Comparison of ENCODE assay signal across 30 mouse cellular contexts in the genomic region with DNA sequence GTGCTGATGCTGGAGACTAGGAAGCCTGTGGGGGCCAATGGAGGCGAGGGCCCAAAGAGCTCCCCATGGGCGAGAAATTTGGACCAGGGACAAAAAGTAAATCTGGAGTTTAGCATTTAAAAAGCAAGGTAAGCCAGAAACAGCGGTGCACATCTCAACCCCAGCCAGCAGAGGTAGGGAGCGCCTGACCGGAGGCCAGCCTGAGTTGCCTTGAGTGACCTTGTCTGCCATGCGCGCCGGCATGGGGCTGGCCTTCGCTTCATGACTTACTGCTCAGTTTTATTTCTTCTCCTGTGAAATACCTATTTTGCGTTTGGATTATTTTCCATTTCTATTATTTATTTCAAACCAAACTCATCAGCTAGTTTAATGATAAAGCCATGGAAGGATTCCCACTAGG.
DNase-seq lines count a peak whose midpoint lies in the region; ATAC-seq and TF ChIP-seq lines count a peak whose summit lies in the region.
"Had no signal": no experiment of that assay in that cellular context is flagged by ENCODE, and none has a peak within 500 bp of the region (broad histone marks: within the 10 kb centered on the region; RNA-seq: fewer than 3 reads in every experiment).

No protein-coding gene starts in this region.

- intact Hi-C loops in heart, postnatal 10 days (cut with DNase I), result no loop called here
- intact Hi-C loops in left cerebral cortex, adult 2 months (cut with DNase I), result no loop called here

- TF ChIP-seq CTCF in left cerebral cortex, adult 2 months (IDR thresholded peaks at IDR 0.05), result no peak

- no peak for ATAC-seq in neural tube, embryonic 13.5 days (ENCODE audit: low read depth)
- ATAC-seq: forebrain, embryonic 13.5 days; intestine, postnatal 0 days; lung, postnatal 0 days; midbrain, embryonic 13.5 days; Patski had no signal

- no peak overlapping the region for H3K9ac ChIP-seq in neural tube, embryonic 13.5 days
- H3K9ac ChIP-seq: embryonic facial prominence, embryonic 15.5 days; forebrain, embryonic 13.5 days; heart, embryonic 13.5 days; limb, embryonic 15.5 days; liver, embryonic 13.5 days; midbrain, embryonic 13.5 days had no signal

- H3K4me2 ChIP-seq in neural tube, embryonic 13.5 days, result no peak overlapping the region
- H3K4me2 ChIP-seq: embryonic facial prominence, embryonic 15.5 days; forebrain, embryonic 13.5 days; heart, embryonic 13.5 days; limb, embryonic 15.5 days; liver, embryonic 13.5 days; midbrain, embryonic 13.5 days had no signal

- 46% methylated on average over 10 of the region's 10 CpGs for WGBS in heart, embryonic 10.5 days
- WGBS in neural tube, embryonic 13.5 days, result 31% methylated on average over 10 of the region's 10 CpGs

- peaks cover 2% of the 10 kb centered on the region; the same call in 1 of the 2 replicates for H3K4me1 ChIP-seq in heart, embryonic 10.5 days
- H3K4me1 ChIP-seq in neural tube, embryonic 13.5 days (replicated peaks), result peaks cover 6% of the 10 kb centered on the region; the same call in 1 of the 2 replicates
- H3K4me1 ChIP-seq: embryonic facial prominence, embryonic 15.5 days; forebrain, embryonic 13.5 days; heart, embryonic 13.5 days; hindbrain, embryonic 10.5 days; liver, embryonic 13.5 days; megakaryocyte, embryonic 14.5 days had no signal

- peak; percentile 33 to 68 for DNase-seq in adrenal gland, adult (ENCODE audit: inconsistent age in 2 of 2, low spot score in 1 of 2)
- DNase-seq in adrenal gland, adult 8-10 months, result no peak
- DNase-seq in heart, embryonic 10.5 days (ENCODE audit: low spot score), result peak; percentile 60
- no peak for DNase-seq in heart, postnatal 10 days
- DNase-seq in neural tube, embryonic 10.5 days (ENCODE audit: extremely low spot score, low spot score), result no peak
- no peak for DNase-seq in left cerebral cortex, adult 2 months (ENCODE audit: extremely low spot score in 1 of 2, low spot score in 2 of 2)
- DNase-seq: cerebellum, adult 8-10 months; gastrocnemius, postnatal 14 days; heart, adult 2 months; heart, postnatal 14 days; kidney, postnatal 4 days; liver, embryonic 13.5 days; lung, adult 18-20 months; lung, postnatal 4 days; right cerebral cortex, adult 18-20 months; spleen, adult 18-20 months; thymus, postnatal 14 days had no signal

- no peaks in the 10 kb centered on the region for H3K9me3 ChIP-seq in heart, embryonic 10.5 days
- no peaks in the 10 kb centered on the region for H3K9me3 ChIP-seq in neural tube, embryonic 13.5 days
- H3K9me3 ChIP-seq: embryonic facial prominence, embryonic 10.5 days; embryonic facial prominence, embryonic 15.5 days; forebrain, embryonic 13.5 days; hindbrain, embryonic 10.5 days; limb, embryonic 10.5 days; limb, embryonic 15.5 days; liver, embryonic 13.5 days had no signal

- no peak overlapping the region for H3K4me3 ChIP-seq in heart, embryonic 10.5 days
- no peak overlapping the region for H3K4me3 ChIP-seq in neural tube, embryonic 13.5 days
- no peak overlapping the region for H3K4me3 ChIP-seq in left cerebral cortex, adult 2 months
- H3K4me3 ChIP-seq: embryonic facial prominence, embryonic 10.5 days; embryonic facial prominence, embryonic 15.5 days; forebrain, embryonic 13.5 days; heart, adult 2 months; heart, embryonic 13.5 days; hindbrain, embryonic 10.5 days; limb, embryonic 10.5 days; limb, embryonic 15.5 days; liver, embryonic 13.5 days; megakaryocyte, embryonic 14.5 days; midbrain, embryonic 13.5 days had no signal

- H3K36me3 ChIP-seq in heart, embryonic 10.5 days, result no peaks in the 10 kb centered on the region
- H3K36me3 ChIP-seq in neural tube, embryonic 13.5 days, result no peaks in the 10 kb centered on the region
- H3K36me3 ChIP-seq: embryonic facial prominence, embryonic 10.5 days; embryonic facial prominence, embryonic 15.5 days; heart, embryonic 13.5 days; hindbrain, embryonic 10.5 days; limb, embryonic 10.5 days; limb, embryonic 15.5 days; liver, embryonic 13.5 days; midbrain, embryonic 13.5 days had no signal

- H3K27me3 ChIP-seq in heart, embryonic 10.5 days (ENCODE audit: insufficient read depth, poor library complexity, severe bottlenecking), result peaks cover 11% of the 10 kb centered on the region
- H3K27me3 ChIP-seq in neural tube, embryonic 13.5 days, result no peaks in the 10 kb centered on the region
- H3K27me3 ChIP-seq: embryonic facial prominence, embryonic 15.5 days; forebrain, embryonic 13.5 days; heart, embryonic 13.5 days; limb, embryonic 15.5 days; midbrain, embryonic 13.5 days; Patski had no signal

- no peak overlapping the region for H3K27ac ChIP-seq in heart, embryonic 10.5 days
- H3K27ac ChIP-seq in neural tube, embryonic 13.5 days (replicated peaks), result peak overlapping the region; percentile 49
- no peak overlapping the region for H3K27ac ChIP-seq in left cerebral cortex, adult 2 months
- H3K27ac ChIP-seq: embryonic facial prominence, embryonic 10.5 days; embryonic facial prominence, embryonic 15.5 days; forebrain, embryonic 13.5 days; heart, adult 2 months; heart, embryonic 13.5 days; hindbrain, embryonic 10.5 days; limb, embryonic 10.5 days; limb, embryonic 15.5 days; liver, embryonic 13.5 days; midbrain, embryonic 13.5 days had no signal

Comparison
In these comparisons a context has a peak if more than half of its experiments do, and no peak if none do; other contexts are left out.
1. DNase-seq: peak in adrenal gland, adult (2 of 2) and heart, embryonic 10.5 days (single experiment); none in adrenal gland, adult 8-10 months (single experiment), heart, postnatal 10 days (0 of 2), neural tube, embryonic 10.5 days (single experiment) and left cerebral cortex, adult 2 months (0 of 2).